Mouse (Mus musculus) thymus, postnatal 14 days (tissue): Measurements from ENCODE around the gene Natd1.

Source experiments
- DNase-seq: peaks from one replicate; pipeline ENCODE4 v3.0.0; 2021

The Natd1 gene

GRCm38 (mm10) chr11:60914491-60914890, at the start of gene Natd1:
Gene Natd1, minus strand, starts transcription at chr11:60914750.
- DNase-seq = no peak

GRCm38 (mm10) chr11:60962709-60963108, 48.2 kb upstream of the Natd1 start:
- no peak for DNase-seq

GRCm38 (mm10) chr11:60961176-60961575, 46.6 kb upstream of the Natd1 start:
- no peak for DNase-seq

- no peak for DNase-seq
These were observed 44.4 kb upstream of the Natd1 start for GRCm38 (mm10) chr11:60958948-60959347.

- no peak for DNase-seq
These were observed 41.3 kb upstream of the Natd1 start for GRCm38 (mm10) chr11:60955621-60956383.

- no peak for DNase-seq
These were observed 39.9 kb upstream of the Natd1 start for GRCm38 (mm10) chr11:60954255-60955104.

- peak; percentile 82 for DNase-seq
These were observed 39.3 kb upstream of the Natd1 start for GRCm38 (mm10) chr11:60953803-60954202.

- DNase-seq = no peak
These were observed 38.4 kb upstream of the Natd1 start for GRCm38 (mm10) chr11:60952986-60953385.

GRCm38 (mm10) chr11:60952362-60952761, 37.8 kb upstream of the Natd1 start:
- no peak for DNase-seq

- DNase-seq = no peak
These were observed 37.3 kb upstream of the Natd1 start for GRCm38 (mm10) chr11:60951896-60952295.

GRCm38 (mm10) chr11:60945003-60945402, 30.5 kb upstream of the Natd1 start:
- DNase-seq = no peak

GRCm38 (mm10) chr11:60942263-60943015, 27.9 kb upstream of the Natd1 start:
- no peak for DNase-seq

- no peak for DNase-seq
These were observed 26.8 kb upstream of the Natd1 start for GRCm38 (mm10) chr11:60941370-60941769.

GRCm38 (mm10) chr11:60940501-60940900, 26.0 kb upstream of the Natd1 start:
- DNase-seq = no peak

- DNase-seq = no peak
These were observed 24.9 kb upstream of the Natd1 start for GRCm38 (mm10) chr11:60939487-60939886.

GRCm38 (mm10) chr11:60937611-60938010, 23.1 kb upstream of the Natd1 start:
- DNase-seq = no peak

- DNase-seq = no peak
These were observed 21.4 kb upstream of the Natd1 start for GRCm38 (mm10) chr11:60935975-60936373.

GRCm38 (mm10) chr11:60935326-60935974, 20.9 kb upstream of the Natd1 start:
- DNase-seq = peak; percentile 74

- DNase-seq = no peak
These were observed 20.2 kb upstream of the Natd1 start for GRCm38 (mm10) chr11:60934795-60935194.

- DNase-seq = no peak
These were observed 18.8 kb upstream of the Natd1 start for GRCm38 (mm10) chr11:60933178-60933930.

- peak; percentile 32 for DNase-seq
These were observed 18.0 kb upstream of the Natd1 start for GRCm38 (mm10) chr11:60932503-60933020.
